ENCODE assay signal across 9 mouse cellular contexts in the genomic region with DNA sequence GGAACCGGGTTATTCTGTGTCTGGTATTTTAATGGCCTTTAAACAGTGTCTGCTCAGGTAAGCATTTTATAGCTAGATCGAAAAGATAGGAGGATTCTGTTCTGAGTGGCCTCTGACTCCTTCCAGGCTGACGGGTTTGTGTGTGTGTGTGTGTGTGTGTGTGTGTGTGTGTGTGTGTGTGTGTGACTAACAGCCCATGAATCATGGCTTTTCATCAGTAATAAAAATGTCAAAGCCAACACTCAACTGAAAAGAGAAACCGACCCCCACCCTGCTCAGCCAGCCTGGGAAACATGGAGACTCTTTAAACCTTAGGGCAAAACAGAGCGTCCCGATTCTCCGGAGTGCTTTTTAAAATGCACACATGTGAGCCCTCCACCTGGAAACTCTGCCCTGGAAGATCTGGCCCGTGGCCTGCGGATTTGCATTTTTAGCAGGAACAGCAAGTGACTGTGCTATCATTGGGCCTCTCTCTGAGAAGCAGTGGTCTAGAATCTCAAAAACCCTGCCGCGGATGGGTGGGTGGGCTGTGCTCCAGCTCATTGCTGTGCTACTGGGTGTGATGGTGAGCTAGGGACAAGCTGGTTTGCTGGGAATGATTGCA. TPM values are rescaled to one million over a fixed set of nuclear protein-coding genes. Genes with fewer than 3 reads are reported as not detected.
DNase-seq lines count a peak whose midpoint lies in the region; ATAC-seq and TF ChIP-seq lines count a peak whose summit lies in the region.
"Had no signal": no experiment of that assay in that cellular context is flagged by ENCODE, and none has a peak within 500 bp of the region (broad histone marks: within the 10 kb centered on the region; RNA-seq: fewer than 3 reads in every experiment).

No protein-coding gene starts in this region.

- H3K4me2 ChIP-seq in intestine, embryonic 16.5 days (ENCODE audit: low read depth, low read length), result peak overlapping the region; percentile 11
- H3K4me2 ChIP-seq in myocyte (ENCODE audit: low read depth), result peak overlapping the region; percentile 56

- 7% methylated on average over 11 of the region's 11 CpGs for WGBS in intestine, embryonic 16.5 days

- no peak overlapping the region for H3K9ac ChIP-seq in intestine, embryonic 16.5 days (ENCODE audit: low read depth, low read length)

- no peak for TF ChIP-seq POLR2A in myocyte (IDR thresholded peaks at IDR 0.05; ENCODE audit: insufficient read length, low read depth)

- no peak for TF ChIP-seq CTCF in layer of hippocampus, adult 2 months (conservative IDR thresholded peaks at IDR 0.05)
- TF ChIP-seq CTCF in left cerebral cortex, adult 2 months (IDR thresholded peaks at IDR 0.05), result no peak

- peak; percentile 76 for ATAC-seq in intestine, embryonic 16.5 days

- H3K27ac ChIP-seq in layer of hippocampus, adult 2 months, result peak overlapping the region; percentile 6; the same call in 1 of the 2 replicates
- peak overlapping the region; percentile 17; the same call in 1 of the 2 replicates for H3K27ac ChIP-seq in intestine, embryonic 16.5 days (ENCODE audit: low read length)
- H3K27ac ChIP-seq in left cerebral cortex, adult 2 months, result no peak overlapping the region

- H3K36me3 ChIP-seq in intestine, embryonic 16.5 days (ENCODE audit: control insufficient read depth, insufficient read depth, low read length), result no peaks in the 10 kb centered on the region
- H3K36me3 ChIP-seq in myocyte (ENCODE audit: control insufficient read depth, insufficient read depth), result no peaks in the 10 kb centered on the region

- H3K79me2 ChIP-seq in myocyte (ENCODE audit: control insufficient read depth, insufficient read depth), result no peaks in the 10 kb centered on the region

- DNase-seq in layer of hippocampus, adult 2 months (ENCODE audit: low spot score in 2 of 2), result no peak
- no peak for DNase-seq in layer of hippocampus, adult 9-10 months (ENCODE audit: low spot score)
- peak; percentile 60 for DNase-seq in embryo, embryonic 11 days
- DNase-seq in left cerebral cortex, adult 2 months (ENCODE audit: extremely low spot score in 1 of 2, low spot score in 2 of 2), result no peak
- no peak for DNase-seq in cerebellum, adult 9-10 months
- DNase-seq in right cerebral cortex, adult 2 months (ENCODE audit: low spot score in 2 of 2), result no peak

- H3K4me3 ChIP-seq in layer of hippocampus, adult 2 months, result no peak overlapping the region
- no peak overlapping the region for H3K4me3 ChIP-seq in intestine, embryonic 16.5 days (ENCODE audit: low read length)
- H3K4me3 ChIP-seq in myocyte, result no peak overlapping the region
- no peak overlapping the region for H3K4me3 ChIP-seq in left cerebral cortex, adult 2 months

- peaks cover 26% of the 10 kb centered on the region for H3K4me1 ChIP-seq in intestine, embryonic 16.5 days (ENCODE audit: control insufficient read depth, insufficient read depth, low read length)

- intact Hi-C loops in left cerebral cortex, adult 2 months (cut with DNase I), result no loop called here

- no peaks in the 10 kb centered on the region for H3K27me3 ChIP-seq in intestine, embryonic 16.5 days (replicated peaks; ENCODE audit: control insufficient read depth, insufficient read depth, low read length)
- no peaks in the 10 kb centered on the region for H3K27me3 ChIP-seq in myocyte (ENCODE audit: control insufficient read depth, insufficient read depth, insufficient read length)

- H3ac ChIP-seq in myocyte (ENCODE audit: control insufficient read depth, insufficient read length), result no peak overlapping the region

- no peaks in the 10 kb centered on the region for H3K9me3 ChIP-seq in intestine, embryonic 16.5 days (ENCODE audit: control insufficient read depth, low read length)

TF ChIP-seq in myocyte, 11 proteins besides CTCF, POLR2A, EP300 and RAD21:
- TF ChIP-seq USF1 (IDR thresholded peaks at IDR 0.05; ENCODE audit: low read depth), result no peak

RNA-seq across cellular contexts. Expression of a gene that starts 20.4 kb away (rescaled TPM):
- 10 to 100 TPM; 49.1 to 50.0 TPM for total RNA-seq in layer of hippocampus, adult 2 months (2021)
- 159 and 160 TPM in 2 replicates for polyA plus RNA-seq in intestine, embryonic 16.5 days (2015; fragmentation: Nextera tagmentation; extraction: Ambion mirVana)
- polyA plus RNA-seq in myocyte (2012; fragmentation: generic; extraction: Trizol), result 170 TPM
- total RNA-seq in left cerebral cortex, adult 2 months (2021), result 10 to 100 TPM; 49.4 to 53.0 TPM

RNA-seq across cellular contexts. Expression of a gene that starts 21.9 kb away (rescaled TPM):
- total RNA-seq in layer of hippocampus, adult 2 months (2021), result under 1 TPM; 0.88 to 1.00 TPM
- polyA plus RNA-seq in intestine, embryonic 16.5 days (2015; fragmentation: Nextera tagmentation; extraction: Ambion mirVana), result 149 and 159 TPM in 2 replicates
- 2,193 TPM for polyA plus RNA-seq in myocyte (2012; fragmentation: generic; extraction: Trizol)
- total RNA-seq in left cerebral cortex, adult 2 months (2021), result 1 to 10 TPM in 1 of 2 experiments, under 1 TPM in 1; 0.77 to 1.7 TPM
- total RNA-seq: common myeloid progenitor, adult 5-6 weeks had no signal

RNA-seq across cellular contexts. Expression of a gene that starts 36.9 kb away (rescaled TPM):
- total RNA-seq in layer of hippocampus, adult 2 months (2021), result 100 to 1,000 TPM; 168 to 179 TPM
- polyA plus RNA-seq in intestine, embryonic 16.5 days (2015; fragmentation: Nextera tagmentation; extraction: Ambion mirVana), result 33.5 and 35.2 TPM in 2 replicates
- 42.3 TPM for polyA plus RNA-seq in myocyte (2012; fragmentation: generic; extraction: Trizol)
- 100 to 1,000 TPM; 199 to 215 TPM for total RNA-seq in left cerebral cortex, adult 2 months (2021)
- total RNA-seq: common myeloid progenitor, adult 5-6 weeks had no signal

RNA-seq across cellular contexts. Expression of a gene that starts 60.0 kb away (rescaled TPM):
- total RNA-seq in layer of hippocampus, adult 2 months (2021), result 100 to 1,000 TPM in 1 of 2 experiments, 10 to 100 TPM in 1; 82.5 to 106 TPM
- polyA plus RNA-seq in intestine, embryonic 16.5 days (2015; fragmentation: Nextera tagmentation; extraction: Ambion mirVana), result 9.2 and 9.9 TPM in 2 replicates
- not detected for polyA plus RNA-seq in myocyte (2012; fragmentation: generic; extraction: Trizol)
- total RNA-seq in left cerebral cortex, adult 2 months (2021), result 100 to 1,000 TPM; 144 to 184 TPM
- total RNA-seq: common myeloid progenitor, adult 5-6 weeks had no signal
